Mouse (Mus musculus): ENCODE measurements at regions not wholly inside any gene's neighbourhood (a gene's known extent, or its start where the extent isn't known, plus 50 kb on each side); places are given as distances from the start of the nearest gene placed in this dataset.

- Histone ChIP-seq H3K27ac (ENCODE audit: low read depth) (no peak overlapping the region), H3K27me3 (ENCODE audit: control insufficient read depth, insufficient read depth, low read length) (no peaks in the 10 kb centered on the region), H3K4me1 (ENCODE audit: control insufficient read depth, insufficient read depth) (peaks cover 18% of the 10 kb centered on the region), H3K4me2 (ENCODE audit: low read depth, low read length) (no peak overlapping the region), H3K9me3 (replicated peaks; ENCODE audit: control insufficient read depth, low read length) (no peaks in the 10 kb centered on the region), H3K36me3 (replicated peaks; ENCODE audit: control insufficient read depth, insufficient read depth, low read length) (no peaks in the 10 kb centered on the region), H3K4me3 (ENCODE audit: low read depth, low read length) (no peak overlapping the region), H3K9ac (replicated peaks; ENCODE audit: low read depth, low read length) (no peak overlapping the region)
- no peak for ATAC-seq (ENCODE audit: insufficient read depth, low read depth)
- 92% methylated on average over 3 of the region's 3 CpGs for WGBS
- DNase-seq (ENCODE audit: low spot score) = no peak
- TF ChIP-seq CTCF (IDR thresholded peaks at IDR 0.05; ENCODE audit: low read depth) (no peak), EP300 (IDR thresholded peaks at IDR 0.05; ENCODE audit: low read depth) (no peak)
These were observed 266.3 kb upstream of the Msx2 start for GRCm38 (mm10) chr13:53739127-53739526.

DNA sequence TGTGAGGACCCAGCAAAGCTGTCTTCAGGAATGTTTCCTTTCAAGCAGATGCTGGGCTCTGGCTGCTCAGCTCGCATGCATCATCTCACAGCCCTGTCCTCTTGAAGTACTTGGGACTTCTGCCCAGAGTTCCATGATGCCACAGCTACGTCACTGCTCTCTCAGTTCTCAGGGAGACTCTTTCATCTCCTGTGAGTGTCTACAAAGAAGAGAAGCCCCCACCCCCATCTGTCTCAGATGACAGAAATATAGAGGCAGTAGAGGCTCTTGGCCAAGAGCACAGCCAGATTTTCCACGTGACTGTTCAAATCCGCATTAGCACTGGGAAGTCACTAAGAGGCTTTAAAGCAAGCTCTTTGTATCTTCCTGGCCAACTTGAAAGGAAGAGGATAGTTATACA, 262.1 kb upstream of the Msx2 start:
- H3K9ac ChIP-seq (replicated peaks; ENCODE audit: low read depth, low read length) = no peak overlapping the region
- H3K27ac ChIP-seq (ENCODE audit: low read depth) = no peak overlapping the region
- DNase-seq (ENCODE audit: low spot score) = peak; percentile 43
- H3K9me3 ChIP-seq (replicated peaks; ENCODE audit: control insufficient read depth, low read length) = no peaks in the 10 kb centered on the region
- H3K27me3 ChIP-seq (ENCODE audit: control insufficient read depth, insufficient read depth, low read length) = no peaks in the 10 kb centered on the region
- H3K4me3 ChIP-seq (ENCODE audit: low read depth, low read length) = no peak overlapping the region
- H3K4me1 ChIP-seq (ENCODE audit: control insufficient read depth, insufficient read depth) = peaks cover 12% of the 10 kb centered on the region
- peak; percentile 80 for ATAC-seq (ENCODE audit: insufficient read depth, low read depth)
- no peaks in the 10 kb centered on the region for H3K36me3 ChIP-seq (replicated peaks; ENCODE audit: control insufficient read depth, insufficient read depth, low read length)
- H3K4me2 ChIP-seq (ENCODE audit: low read depth, low read length) = no peak overlapping the region
- 27% methylated on average over 4 of the region's 4 CpGs for WGBS
- TF ChIP-seq CTCF (IDR thresholded peaks at IDR 0.05; ENCODE audit: low read depth) (no peak), EP300 (IDR thresholded peaks at IDR 0.05; ENCODE audit: low read depth) (no peak)

- H3K27me3 ChIP-seq (ENCODE audit: control insufficient read depth, insufficient read depth, low read length) = no peaks in the 10 kb centered on the region
- no peak overlapping the region for H3K27ac ChIP-seq (ENCODE audit: low read depth)
- TF ChIP-seq EP300 (IDR thresholded peaks at IDR 0.05; ENCODE audit: low read depth) (no peak), CTCF (IDR thresholded peaks at IDR 0.05; ENCODE audit: low read depth) (no peak)
- H3K4me1 ChIP-seq (ENCODE audit: control insufficient read depth, insufficient read depth) = peaks cover 11% of the 10 kb centered on the region
- no peak overlapping the region for H3K9ac ChIP-seq (replicated peaks; ENCODE audit: low read depth, low read length)
- no peak overlapping the region for H3K4me2 ChIP-seq (ENCODE audit: low read depth, low read length)
- no peak for DNase-seq (ENCODE audit: low spot score)
- 71% methylated on average over 10 of the region's 10 CpGs for WGBS
- ATAC-seq (ENCODE audit: insufficient read depth, low read depth) = no peak
- H3K4me3 ChIP-seq (ENCODE audit: low read depth, low read length) = no peak overlapping the region
- H3K36me3 ChIP-seq (replicated peaks; ENCODE audit: control insufficient read depth, insufficient read depth, low read length) = no peaks in the 10 kb centered on the region
- H3K9me3 ChIP-seq (replicated peaks; ENCODE audit: control insufficient read depth, low read length) = no peaks in the 10 kb centered on the region
These were observed 257.5 kb upstream of the Msx2 start for GRCm38 (mm10) chr13:53730259-53730902.

DNA sequence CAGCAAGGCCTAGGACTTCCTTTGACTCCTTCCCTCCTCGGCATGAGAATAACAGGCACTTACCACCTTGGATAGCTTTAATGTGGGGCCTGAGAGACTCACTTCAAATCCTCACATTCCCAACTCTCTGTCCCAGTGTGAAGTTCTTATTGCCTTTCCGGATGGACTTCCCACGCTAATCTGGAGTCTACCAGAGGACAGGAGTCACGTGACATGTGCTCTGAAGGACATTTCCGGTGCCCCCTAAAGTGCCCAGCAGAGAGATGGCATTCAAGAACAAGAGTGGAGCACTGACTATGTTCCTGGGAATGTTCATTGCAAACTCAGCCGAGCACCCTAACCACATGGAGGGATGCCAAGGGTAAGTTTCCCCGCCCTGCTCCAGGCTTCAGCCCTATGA, 257.0 kb upstream of the Msx2 start:
- H3K9me3 ChIP-seq (replicated peaks; ENCODE audit: control insufficient read depth, low read length) = no peaks in the 10 kb centered on the region
- no peak overlapping the region for H3K4me3 ChIP-seq (ENCODE audit: low read depth, low read length)
- peaks cover 6% of the 10 kb centered on the region; the same call in 1 of the 2 replicates for H3K4me1 ChIP-seq (ENCODE audit: control insufficient read depth, insufficient read depth)
- H3K27me3 ChIP-seq (ENCODE audit: control insufficient read depth, insufficient read depth, low read length) = no peaks in the 10 kb centered on the region
- no peak overlapping the region for H3K27ac ChIP-seq (ENCODE audit: low read depth)
- TF ChIP-seq CTCF (IDR thresholded peaks at IDR 0.05; ENCODE audit: low read depth) (no peak), EP300 (IDR thresholded peaks at IDR 0.05; ENCODE audit: low read depth) (no peak)
- no peak overlapping the region for H3K9ac ChIP-seq (replicated peaks; ENCODE audit: low read depth, low read length)
- WGBS = 78% methylated on average over 7 of the region's 7 CpGs
- no peaks in the 10 kb centered on the region for H3K36me3 ChIP-seq (replicated peaks; ENCODE audit: control insufficient read depth, insufficient read depth, low read length)
- DNase-seq (ENCODE audit: low spot score) (no peak), ATAC-seq (ENCODE audit: insufficient read depth, low read depth) (no peak)
- H3K4me2 ChIP-seq (ENCODE audit: low read depth, low read length) = no peak overlapping the region

DNA sequence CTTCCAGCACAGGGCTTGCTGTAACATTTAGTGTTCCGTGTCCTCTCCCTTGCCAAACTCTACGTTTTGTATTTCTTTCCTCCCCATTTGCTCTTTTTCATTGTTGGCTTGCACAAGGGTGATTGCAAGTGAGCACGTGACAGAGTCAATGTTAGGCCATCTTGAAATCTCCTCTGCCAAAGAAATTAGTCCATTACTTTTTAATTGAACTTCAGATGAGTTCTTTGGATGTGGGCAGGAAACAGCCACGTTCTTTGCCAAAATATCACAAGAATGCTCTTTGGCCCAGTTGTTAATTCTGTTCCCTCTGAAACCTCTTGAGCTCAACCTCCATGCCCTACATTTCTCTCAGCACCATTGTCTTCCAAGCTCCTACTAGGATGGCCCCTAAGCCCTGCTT, 253.2 kb upstream of the Msx2 start:
- TF ChIP-seq CTCF (IDR thresholded peaks at IDR 0.05; ENCODE audit: low read depth) = no peak
- no peak for TF ChIP-seq EP300 (IDR thresholded peaks at IDR 0.05; ENCODE audit: low read depth)
- Histone ChIP-seq H3K4me2 (ENCODE audit: low read depth, low read length) (no peak overlapping the region), H3K4me3 (ENCODE audit: low read depth, low read length) (no peak overlapping the region), H3K36me3 (replicated peaks; ENCODE audit: control insufficient read depth, insufficient read depth, low read length) (no peaks in the 10 kb centered on the region), H3K9ac (replicated peaks; ENCODE audit: low read depth, low read length) (no peak overlapping the region), H3K27ac (ENCODE audit: low read depth) (no peak overlapping the region), H3K27me3 (ENCODE audit: control insufficient read depth, insufficient read depth, low read length) (no peaks in the 10 kb centered on the region), H3K9me3 (replicated peaks; ENCODE audit: control insufficient read depth, low read length) (no peaks in the 10 kb centered on the region), H3K4me1 (ENCODE audit: control insufficient read depth, insufficient read depth) (no peaks in the 10 kb centered on the region)
- ATAC-seq (ENCODE audit: insufficient read depth, low read depth) (no peak), DNase-seq (ENCODE audit: low spot score) (no peak)
- 75% methylated on average over 4 of the region's 4 CpGs for WGBS

DNA sequence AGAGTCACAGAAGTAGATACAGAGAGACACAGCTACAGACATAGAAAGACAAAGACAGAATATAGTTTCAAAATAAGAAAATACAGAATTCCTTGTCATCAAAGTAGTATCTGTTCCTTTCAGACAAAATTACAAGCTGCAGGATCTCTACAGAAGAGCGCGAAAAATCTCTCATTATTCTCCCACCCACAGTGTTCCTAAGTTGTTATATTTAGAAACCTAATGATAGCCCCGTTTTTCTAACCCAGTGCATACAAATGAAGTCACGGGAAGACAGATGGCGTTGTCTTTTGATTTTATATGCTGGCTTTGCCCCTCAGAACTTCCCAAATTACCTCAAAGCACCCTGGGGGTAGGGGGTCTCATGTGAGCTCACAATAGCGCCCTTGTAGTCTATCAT, 250.0 kb upstream of the Msx2 start:
- no peaks in the 10 kb centered on the region for H3K36me3 ChIP-seq (replicated peaks; ENCODE audit: control insufficient read depth, insufficient read depth, low read length)
- H3K27ac ChIP-seq (ENCODE audit: low read depth) = no peak overlapping the region
- no peaks in the 10 kb centered on the region for H3K27me3 ChIP-seq (ENCODE audit: control insufficient read depth, insufficient read depth, low read length)
- DNase-seq (ENCODE audit: low spot score) (no peak), ATAC-seq (ENCODE audit: insufficient read depth, low read depth) (no peak)
- no peaks in the 10 kb centered on the region; the same call in none of the 2 replicates for H3K4me1 ChIP-seq (ENCODE audit: control insufficient read depth, insufficient read depth)
- TF ChIP-seq EP300 (IDR thresholded peaks at IDR 0.05; ENCODE audit: low read depth) (no peak), CTCF (IDR thresholded peaks at IDR 0.05; ENCODE audit: low read depth) (no peak)
- H3K4me3 ChIP-seq (ENCODE audit: low read depth, low read length) = no peak overlapping the region
- WGBS = 41% methylated on average over 6 of the region's 6 CpGs
- H3K4me2 ChIP-seq (ENCODE audit: low read depth, low read length) = no peak overlapping the region
- H3K9me3 ChIP-seq (replicated peaks; ENCODE audit: control insufficient read depth, low read length) = no peaks in the 10 kb centered on the region
- no peak overlapping the region for H3K9ac ChIP-seq (replicated peaks; ENCODE audit: low read depth, low read length)
